Mouse (Mus musculus): ENCODE results near the gene Arpc1a.
A peak's percentile ranks its signal among the peaks of the same experiment; 100 is the strongest.
"Not testable (repeated sequence)": the region's sequence is repeated elsewhere in the genome, so short reads cannot be mapped to it uniquely, and the experiment has no call there.

Gene Arpc1a

GRCm38 (mm10) chr5:145104328-145104727 is 20.7 kb downstream of the Arpc1a start:
- DNase-seq (ENCODE audit: extremely low spot score), result no peak

GRCm38 (mm10) chr5:145105694-145106275 is 22.2 kb downstream of the Arpc1a start:
- no peak for DNase-seq (ENCODE audit: extremely low spot score)

GRCm38 (mm10) chr5:145110401-145110800 is 26.8 kb downstream of the Arpc1a start:
- DNase-seq (ENCODE audit: extremely low spot score), result no peak

- no peak for DNase-seq (ENCODE audit: extremely low spot score)
These were observed 28.9 kb downstream of the Arpc1a start for GRCm38 (mm10) chr5:145112566-145112965.

- no peak for DNase-seq (ENCODE audit: extremely low spot score)
These were observed 29.8 kb downstream of the Arpc1a start for GRCm38 (mm10) chr5:145113416-145113815.

- DNase-seq (ENCODE audit: extremely low spot score), result peak; percentile 60
These were observed 30.5 kb downstream of the Arpc1a start, which contains the start of gene Arpc1b for GRCm38 (mm10) chr5:145114071-145114605. Gene Arpc1b, plus strand, starts transcription at chr5:145114215.

- peak; percentile 37 for DNase-seq (ENCODE audit: extremely low spot score)
These were observed 31.2 kb downstream of the Arpc1a start for GRCm38 (mm10) chr5:145114606-145115473.

- DNase-seq (ENCODE audit: extremely low spot score), result no peak
These were observed 32.1 kb downstream of the Arpc1a start for GRCm38 (mm10) chr5:145115736-145116135.

- no peak for DNase-seq (ENCODE audit: extremely low spot score)
These were observed 32.7 kb downstream of the Arpc1a start for GRCm38 (mm10) chr5:145116316-145116715.

- peak; percentile 60 for DNase-seq (ENCODE audit: extremely low spot score)
These were observed 33.3 kb downstream of the Arpc1a start for GRCm38 (mm10) chr5:145116916-145117315.

GRCm38 (mm10) chr5:145118005-145118404 is 34.4 kb downstream of the Arpc1a start:
- DNase-seq (ENCODE audit: extremely low spot score), result no peak

GRCm38 (mm10) chr5:145118461-145118860 is 34.8 kb downstream of the Arpc1a start:
- no peak for DNase-seq (ENCODE audit: extremely low spot score)

- no peak for DNase-seq (ENCODE audit: extremely low spot score)
These were observed 35.8 kb downstream of the Arpc1a start for GRCm38 (mm10) chr5:145119385-145119784.

- DNase-seq (ENCODE audit: extremely low spot score), result no peak
These were observed 37.3 kb downstream of the Arpc1a start for GRCm38 (mm10) chr5:145120921-145121320.

GRCm38 (mm10) chr5:145123396-145123795 is 39.8 kb downstream of the Arpc1a start:
- DNase-seq (ENCODE audit: extremely low spot score), result no peak

- no peak for DNase-seq (ENCODE audit: extremely low spot score)
These were observed 43.0 kb downstream of the Arpc1a start for GRCm38 (mm10) chr5:145126580-145126979.

GRCm38 (mm10) chr5:145129124-145129523 is 45.5 kb downstream of the Arpc1a start:
- DNase-seq (ENCODE audit: extremely low spot score), result no peak

- DNase-seq (ENCODE audit: extremely low spot score), result not testable (repeated sequence)
These were observed 46.1 kb downstream of the Arpc1a start for GRCm38 (mm10) chr5:145129773-145130172.

- DNase-seq (ENCODE audit: extremely low spot score), result no peak
These were observed 46.6 kb downstream of the Arpc1a start for GRCm38 (mm10) chr5:145130191-145130590.

- DNase-seq (ENCODE audit: extremely low spot score), result no peak
These were observed 47.4 kb downstream of the Arpc1a start for GRCm38 (mm10) chr5:145130995-145131394.

- not testable (repeated sequence) for DNase-seq (ENCODE audit: extremely low spot score)
These were observed 49.6 kb downstream of the Arpc1a start for GRCm38 (mm10) chr5:145133275-145133674.

- no peak for DNase-seq (ENCODE audit: extremely low spot score)
These were observed 55.2 kb downstream of the Arpc1a start for GRCm38 (mm10) chr5:145138836-145139235.

Data from embryo, embryonic 9.5 days (tissue).